Mouse (Mus musculus) neural tube, embryonic 12.5 days (tissue): ENCODE measurements around the gene Acss1. TPM values are rescaled to one million over a fixed set of nuclear protein-coding genes. Genes with fewer than 3 reads are reported as not detected.

Experiments used
- ATAC-seq: fragments of 200-750 bp; cut with Nextera tagmentation; 2 replicates; pipeline ENCODE4 v1.8.0; 2017; ENCODE audit warnings: low read depth, mild to moderate bottlenecking, moderate TSS enrichment, moderate library complexity; ENCODE audit not compliant: low FRiP score
- H3K27ac ChIP-seq: fragments of 300-500 bp; sonication (generic); 2 replicates; pipeline ENCODE4 v1.5.1; 2016
- H3K27me3 ChIP-seq: fragments of 300-500 bp; sonication (generic); replicated peaks from 2 replicates; pipeline ENCODE4 v1.6.1; 2016; ENCODE audit warnings: mild to moderate bottlenecking
- H3K36me3 ChIP-seq: fragments of 300-500 bp; sonication (generic); 2 replicates; pipeline ENCODE4 v1.6.1; 2016; ENCODE audit warnings: mild to moderate bottlenecking
- H3K4me1 ChIP-seq: fragments of 300-500 bp; sonication (generic); 2 replicates; pipeline ENCODE4 v1.6.1; 2016
- H3K4me2 ChIP-seq: fragments of 300-500 bp; sonication (generic); replicated peaks from 2 replicates; pipeline ENCODE4 v1.6.1; 2016; ENCODE audit warnings: mild to moderate bottlenecking
- H3K4me3 ChIP-seq: fragments of 300-500 bp; sonication (generic); 2 replicates; pipeline ENCODE4 v1.5.1; 2016
- H3K9ac ChIP-seq: fragments of 300-500 bp; sonication (generic); 2 replicates; pipeline ENCODE4 v1.6.1; 2016; ENCODE audit warnings: mild to moderate bottlenecking
- H3K9me3 ChIP-seq: fragments of 300-500 bp; sonication (generic); 2 replicates; pipeline ENCODE4 v1.6.1; 2016; ENCODE audit warnings: mild to moderate bottlenecking
- WGBS: fragments of 180-500 bp; shearing (Covaris S2); methylation state at CpG from one replicate; pipeline ENCODE4 v1.1.7; 2016; 5-methylcytosine and 5-hydroxymethylcytosine counted together
- polyA plus RNA-seq: library from polyadenylated mRNA; unstranded; fragments of >200 nt; fragmentation: Nextera tagmentation; extraction: Ambion mirVana; gene quantifications from 2 replicates; pipeline ENCODE4 v1.2.1, GENCODE M21; 2016

Acss1 gene
- polyA plus RNA-seq, 1 experiment from 2014 or later = 23.5 TPM

GRCm38 (mm10) chr2:150648300-150648895 is 19.9 kb downstream of the Acss1 start:
- no peak for ATAC-seq
- WGBS = 62% methylated on average over 13 of the region's 13 CpGs
- H3K4me1 ChIP-seq = peaks cover 27% of the 10 kb centered on the region

GRCm38 (mm10) chr2:150647681-150648299 is 20.5 kb downstream of the Acss1 start:
- no peak for ATAC-seq
- no peak overlapping the region for H3K4me2 ChIP-seq
- H3K4me3 ChIP-seq = no peak overlapping the region
- no peaks in the 10 kb centered on the region for H3K27me3 ChIP-seq
- no peak overlapping the region for H3K9ac ChIP-seq
- 81% methylated on average over 14 of the region's 14 CpGs for WGBS
- H3K4me1 ChIP-seq = peaks cover 31% of the 10 kb centered on the region
- no peak overlapping the region for H3K27ac ChIP-seq
- no peaks in the 10 kb centered on the region for H3K36me3 ChIP-seq
- H3K9me3 ChIP-seq = no peaks in the 10 kb centered on the region

More at GRCm38 (mm10) chr2:150648300-150648895, 19.9 kb downstream of the Acss1 start:
- Histone ChIP-seq H3K4me2 (no peak overlapping the region), H3K4me3 (no peak overlapping the region), H3K36me3 (no peaks in the 10 kb centered on the region), H3K27me3 (no peaks in the 10 kb centered on the region), H3K27ac (no peak overlapping the region), H3K9ac (no peak overlapping the region), H3K9me3 (no peaks in the 10 kb centered on the region)

- 85% methylated on average over 8 of the region's 8 CpGs for WGBS
- Histone ChIP-seq H3K27ac (no peak overlapping the region), H3K4me3 (no peak overlapping the region), H3K9me3 (no peaks in the 10 kb centered on the region), H3K27me3 (no peaks in the 10 kb centered on the region), H3K4me1 (peaks cover 37% of the 10 kb centered on the region), H3K36me3 (no peaks in the 10 kb centered on the region), H3K4me2 (no peak overlapping the region), H3K9ac (no peak overlapping the region)
- no peak for ATAC-seq
Measured at GRCm38 (mm10) chr2:150646411-150647121, 21.7 kb downstream of the Acss1 start.

- WGBS = 78% methylated on average over 4 of the region's 4 CpGs
- peaks cover 24% of the 10 kb centered on the region for H3K4me1 ChIP-seq
Measured at GRCm38 (mm10) chr2:150645225-150645624, 23.1 kb downstream of the Acss1 start.

GRCm38 (mm10) chr2:150643726-150644415 is 24.4 kb downstream of the Acss1 start:
- Histone ChIP-seq H3K4me1 (peaks cover 11% of the 10 kb centered on the region), H3K27me3 (no peaks in the 10 kb centered on the region), H3K9ac (no peak overlapping the region), H3K27ac (peak overlapping the region; percentile 87), H3K9me3 (no peaks in the 10 kb centered on the region), H3K4me2 (peak overlapping the region; percentile 34), H3K4me3 (no peak overlapping the region), H3K36me3 (peaks cover 7% of the 10 kb centered on the region)
- 36% methylated on average over 8 of the region's 8 CpGs for WGBS
- peak; percentile 99 for ATAC-seq

More at GRCm38 (mm10) chr2:150645225-150645624, 23.1 kb downstream of the Acss1 start:
- no peak for ATAC-seq
- Histone ChIP-seq H3K36me3 (no peaks in the 10 kb centered on the region; the same call in 1 of the 2 replicates), H3K4me2 (no peak overlapping the region), H3K4me3 (no peak overlapping the region), H3K9me3 (no peaks in the 10 kb centered on the region), H3K9ac (no peak overlapping the region), H3K27ac (peak overlapping the region; percentile 87), H3K27me3 (no peaks in the 10 kb centered on the region)

- ATAC-seq = 0 out of 2 replicates have a peak, but pooled peaks have one; percentile 2
- no peak overlapping the region for H3K4me3 ChIP-seq
- H3K4me1 ChIP-seq = peaks cover 14% of the 10 kb centered on the region
- no peaks in the 10 kb centered on the region for H3K27me3 ChIP-seq
- no peaks in the 10 kb centered on the region for H3K9me3 ChIP-seq
- no peak overlapping the region for H3K4me2 ChIP-seq
- 72% methylated on average over 1 of the region's 1 CpGs for WGBS
- H3K9ac ChIP-seq = no peak overlapping the region
- peaks cover 7% of the 10 kb centered on the region for H3K36me3 ChIP-seq
- peak overlapping the region; percentile 87 for H3K27ac ChIP-seq
Measured at GRCm38 (mm10) chr2:150643166-150643565, 25.1 kb downstream of the Acss1 start.

- Histone ChIP-seq H3K9ac (no peak overlapping the region), H3K9me3 (no peaks in the 10 kb centered on the region), H3K4me2 (no peak overlapping the region), H3K4me3 (no peak overlapping the region), H3K4me1 (peaks cover 25% of the 10 kb centered on the region), H3K27ac (0 out of 2 replicates have a peak overlapping the region, but pooled peaks have one; percentile 37), H3K36me3 (peaks cover 25% of the 10 kb centered on the region), H3K27me3 (no peaks in the 10 kb centered on the region)
- no peak; the same call in 1 of the 2 replicates for ATAC-seq
- 39% methylated on average over 2 of the region's 2 CpGs for WGBS
Measured at GRCm38 (mm10) chr2:150638370-150638733, 29.9 kb downstream of the Acss1 start.

GRCm38 (mm10) chr2:150637702-150638369 is 30.5 kb downstream of the Acss1 start:
- Histone ChIP-seq H3K27me3 (no peaks in the 10 kb centered on the region), H3K9ac (0 out of 2 replicates have a peak overlapping the region, but pooled peaks have one; percentile 21), H3K36me3 (peaks cover 25% of the 10 kb centered on the region), H3K9me3 (no peaks in the 10 kb centered on the region), H3K27ac (peak overlapping the region; percentile 37; the same call in 1 of the 2 replicates), H3K4me1 (peaks cover 21% of the 10 kb centered on the region), H3K4me3 (no peak overlapping the region), H3K4me2 (peak overlapping the region; percentile 25; the same call in 1 of the 2 replicates)
- ATAC-seq = peak; percentile 65
- WGBS = 43% methylated on average over 6 of the region's 6 CpGs

GRCm38 (mm10) chr2:150635877-150636446 is 32.3 kb downstream of the Acss1 start:
- Histone ChIP-seq H3K36me3 (peaks cover 25% of the 10 kb centered on the region), H3K9ac (no peak overlapping the region), H3K9me3 (no peaks in the 10 kb centered on the region), H3K27me3 (no peaks in the 10 kb centered on the region), H3K4me2 (no peak overlapping the region), H3K27ac (no peak overlapping the region), H3K4me3 (no peak overlapping the region), H3K4me1 (peaks cover 14% of the 10 kb centered on the region)
- ATAC-seq = no peak
- 69% methylated on average over 3 of the region's 3 CpGs for WGBS

- peaks cover 48% of the 10 kb centered on the region for H3K36me3 ChIP-seq
- H3K9ac ChIP-seq = no peak overlapping the region
- H3K4me1 ChIP-seq = no peaks in the 10 kb centered on the region
- WGBS = 88% methylated on average over 4 of the region's 4 CpGs
- H3K27ac ChIP-seq = no peak overlapping the region
- no peaks in the 10 kb centered on the region for H3K27me3 ChIP-seq
- H3K9me3 ChIP-seq = no peaks in the 10 kb centered on the region
- no peak overlapping the region for H3K4me2 ChIP-seq
- no peak for ATAC-seq
- H3K4me3 ChIP-seq = no peak overlapping the region
Measured at GRCm38 (mm10) chr2:150629255-150629654, 39.0 kb downstream of the Acss1 start.

GRCm38 (mm10) chr2:150627140-150627539 is 41.2 kb downstream of the Acss1 start:
- Histone ChIP-seq H3K36me3 (peaks cover 47% of the 10 kb centered on the region), H3K4me2 (no peak overlapping the region), H3K27me3 (no peaks in the 10 kb centered on the region), H3K9ac (no peak overlapping the region), H3K4me1 (no peaks in the 10 kb centered on the region), H3K27ac (no peak overlapping the region), H3K4me3 (no peak overlapping the region), H3K9me3 (no peaks in the 10 kb centered on the region)
- no peak for ATAC-seq
- WGBS = 75% methylated on average over 6 of the region's 6 CpGs
